In the genomic region with DNA sequence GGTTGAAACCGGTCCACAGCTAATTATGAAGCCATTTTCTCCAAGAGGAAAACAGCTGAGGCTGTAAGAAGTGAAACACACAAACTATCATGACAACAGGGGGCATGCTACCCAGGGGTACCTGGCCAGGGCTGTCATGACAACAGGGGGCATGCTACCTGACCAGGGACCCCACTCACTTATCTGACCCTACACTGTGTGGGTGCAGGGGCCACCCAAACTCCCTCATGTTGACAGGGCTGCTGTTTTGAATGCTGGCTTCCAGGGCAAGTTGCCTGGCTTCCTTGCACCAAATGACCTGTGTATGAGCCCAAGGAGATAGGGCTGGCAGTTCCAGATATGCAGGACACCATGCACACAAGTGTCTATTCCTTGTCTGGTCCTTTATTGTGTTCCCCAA, we compare ENCODE assay signal across 9 mouse cellular contexts. TPM values are rescaled to one million over a fixed set of nuclear protein-coding genes. Genes with fewer than 3 reads are reported as not detected.
DNase-seq lines count a peak whose midpoint lies in the region; ATAC-seq and TF ChIP-seq lines count a peak whose summit lies in the region.
"Had no signal": no experiment of that assay in that cellular context is flagged by ENCODE, and none has a peak within 500 bp of the region (broad histone marks: within the 10 kb centered on the region; RNA-seq: fewer than 3 reads in every experiment).

No protein-coding gene starts in this region.

- TF ChIP-seq POLR2A in limb, embryonic 14.5 days (IDR thresholded peaks at IDR 0.05; ENCODE audit: borderline replicate concordance, extremely low read depth, insufficient read depth, insufficient read length) = no peak

- peak overlapping the region; percentile 75; the same call in 1 of the 2 replicates for H3K4me3 ChIP-seq in lung, postnatal 0 days (ENCODE audit: low read depth, low read length)
- peak overlapping the region; percentile 76 for H3K4me3 ChIP-seq in limb, embryonic 14.5 days (replicated peaks; ENCODE audit: low read length)
- peak overlapping the region; percentile 75 for H3K4me3 ChIP-seq in stomach, embryonic 15.5 days (replicated peaks)

- H3K36me3 ChIP-seq in lung, postnatal 0 days (ENCODE audit: insufficient read depth, low read length) = peaks cover 31% of the 10 kb centered on the region
- peaks cover 48% of the 10 kb centered on the region for H3K36me3 ChIP-seq in limb, embryonic 14.5 days (ENCODE audit: control insufficient read depth, insufficient read depth, low read length)
- H3K36me3 ChIP-seq in stomach, embryonic 15.5 days = peaks cover 41% of the 10 kb centered on the region

- 92% methylated on average over 1 of the region's 1 CpGs for whole genome bisulfite sequencing in lung, postnatal 0 days
- WGBS in limb, embryonic 14.5 days = 83% methylated on average over 1 of the region's 1 CpGs
- WGBS in stomach, embryonic 15.5 days = 85% methylated on average over 1 of the region's 1 CpGs

- H3K27me3 ChIP-seq in lung, postnatal 0 days (replicated peaks; ENCODE audit: insufficient read depth, low read length) = no peaks in the 10 kb centered on the region
- no peaks in the 10 kb centered on the region for H3K27me3 ChIP-seq in limb, embryonic 14.5 days (ENCODE audit: control insufficient read depth, insufficient read depth, low read length)
- H3K27me3 ChIP-seq in stomach, embryonic 15.5 days (replicated peaks) = no peaks in the 10 kb centered on the region

- peaks cover 8% of the 10 kb centered on the region; the same call in 1 of the 2 replicates for H3K4me1 ChIP-seq in lung, postnatal 0 days (ENCODE audit: insufficient read depth, low read depth, low read length)
- peaks cover 5% of the 10 kb centered on the region; the same call in 1 of the 2 replicates for H3K4me1 ChIP-seq in limb, embryonic 14.5 days (ENCODE audit: control insufficient read depth, insufficient read depth, low read length)
- peaks cover 11% of the 10 kb centered on the region for H3K4me1 ChIP-seq in stomach, embryonic 15.5 days

- TF ChIP-seq CTCF in lung, postnatal 0 days (IDR thresholded peaks at IDR 0.05) = no peak

- DNase-seq in cerebellum, adult 11-12 months = peak; percentile 46
- DNase-seq in cerebellum, postnatal 10 days = no peak
- no peak for DNase-seq in lung, postnatal 0 days (ENCODE audit: low spot score)
- no peak for DNase-seq in lung, adult 18-20 months
- DNase-seq in limb, embryonic 14.5 days (ENCODE audit: low spot score) = no peak
- no peak for DNase-seq in gastrocnemius, postnatal 10 days
- no peak for DNase-seq in frontal cortex, postnatal 25 days (ENCODE audit: low spot score in 2 of 2)
- DNase-seq: thymus, postnatal 25 days had no signal

- 0 out of 2 replicates have a peak overlapping the region, but pooled peaks have one; percentile 5 for H3K27ac ChIP-seq in lung, postnatal 0 days (ENCODE audit: low read length)
- no peak overlapping the region for H3K27ac ChIP-seq in limb, embryonic 14.5 days (replicated peaks; ENCODE audit: low read depth, low read length)
- peak overlapping the region; percentile 92; the same call in 1 of the 2 replicates for H3K27ac ChIP-seq in stomach, embryonic 15.5 days

- H3K9me3 ChIP-seq in lung, postnatal 0 days (ENCODE audit: low read length) = no peaks in the 10 kb centered on the region
- no peaks in the 10 kb centered on the region for H3K9me3 ChIP-seq in limb, embryonic 14.5 days (ENCODE audit: control insufficient read depth, low read length)
- no peaks in the 10 kb centered on the region for H3K9me3 ChIP-seq in stomach, embryonic 15.5 days

- ATAC-seq in lung, postnatal 0 days = no peak
- ATAC-seq in limb, embryonic 14.5 days (ENCODE audit: low FRiP score, low read depth) = no peak
- no peak for ATAC-seq in stomach, embryonic 15.5 days (ENCODE audit: insufficient read depth, low FRiP score, low read depth)

- TF ChIP-seq EP300 in lung, postnatal 0 days (IDR thresholded peaks at IDR 0.05) = no peak

- H3K9ac ChIP-seq in lung, postnatal 0 days (replicated peaks; ENCODE audit: low read depth) = peak overlapping the region; percentile 54; the same call in 1 of the 2 replicates
- peak overlapping the region; percentile 86 for H3K9ac ChIP-seq in limb, embryonic 14.5 days (ENCODE audit: low read depth, low read length, severe bottlenecking)
- peak overlapping the region; percentile 62; the same call in 1 of the 2 replicates for H3K9ac ChIP-seq in stomach, embryonic 15.5 days

- peak overlapping the region; percentile 69 for H3K4me2 ChIP-seq in lung, postnatal 0 days (replicated peaks; ENCODE audit: low read depth, low read length)
- peak overlapping the region; percentile 82 for H3K4me2 ChIP-seq in limb, embryonic 14.5 days (replicated peaks; ENCODE audit: low read depth, low read length, severe bottlenecking)
- H3K4me2 ChIP-seq in stomach, embryonic 15.5 days = peak overlapping the region; percentile 71

RNA-seq across cellular contexts. Expression of gene Gm38431, which starts 1.3 kb away (rescaled TPM):
- polyA plus RNA-seq in lung, postnatal 0 days (2015; fragmentation: Nextera tagmentation; extraction: Ambion mirVana) = 0.60 and 0.69 TPM in 2 replicates
- 5.3 and 5.9 TPM in 2 replicates for polyA plus RNA-seq in limb, embryonic 14.5 days (2012; rRNA removed)
- 1.6 and 2.6 TPM in 2 replicates for polyA plus RNA-seq in limb, embryonic 14.5 days (2014; fragmentation: Nextera tagmentation; extraction: Ambion mirVana)
- 1.6 and 1.7 TPM in 2 replicates for polyA plus RNA-seq in stomach, embryonic 15.5 days (2015; fragmentation: Nextera tagmentation; extraction: Ambion mirVana)
- 1 to 10 TPM in 1 of 2 experiments, under 1 TPM in 1; 0.61 to 1.2 TPM for total RNA-seq in gastrocnemius, postnatal 10 days (2021)

RNA-seq across cellular contexts. Expression of gene Raver1, which starts 1.3 kb away (rescaled TPM):
- polyA plus RNA-seq in lung, postnatal 0 days (2015; fragmentation: Nextera tagmentation; extraction: Ambion mirVana) = 15.3 and 16.8 TPM in 2 replicates
- 94.0 and 125 TPM in 2 replicates for polyA plus RNA-seq in limb, embryonic 14.5 days (2012; rRNA removed)
- 74.7 and 76.3 TPM in 2 replicates for polyA plus RNA-seq in limb, embryonic 14.5 days (2014; fragmentation: Nextera tagmentation; extraction: Ambion mirVana)
- 48.3 and 60.9 TPM in 2 replicates for polyA plus RNA-seq in stomach, embryonic 15.5 days (2015; fragmentation: Nextera tagmentation; extraction: Ambion mirVana)
- 10 to 100 TPM; 22.1 to 25.6 TPM for total RNA-seq in gastrocnemius, postnatal 10 days (2021)

RNA-seq across cellular contexts. Expression of gene Fdx1l, which starts 17.1 kb away (rescaled TPM):
- polyA plus RNA-seq in lung, postnatal 0 days (2015; fragmentation: Nextera tagmentation; extraction: Ambion mirVana) = 36.7 and 40.9 TPM in 2 replicates
- 68.9 and 80.0 TPM in 2 replicates for polyA plus RNA-seq in limb, embryonic 14.5 days (2012; rRNA removed)
- polyA plus RNA-seq in limb, embryonic 14.5 days (2014; fragmentation: Nextera tagmentation; extraction: Ambion mirVana) = 65.1 and 67.4 TPM in 2 replicates
- polyA plus RNA-seq in stomach, embryonic 15.5 days (2015; fragmentation: Nextera tagmentation; extraction: Ambion mirVana) = 57.6 and 58.0 TPM in 2 replicates
- total RNA-seq in gastrocnemius, postnatal 10 days (2021) = 10 to 100 TPM; 24.2 to 24.9 TPM

RNA-seq across cellular contexts. Expression of gene Gm49373, which starts 17.6 kb away (rescaled TPM):
- polyA plus RNA-seq in lung, postnatal 0 days (2015; fragmentation: Nextera tagmentation; extraction: Ambion mirVana) = 0.11 TPM in 1 of 2 replicates, not detected in the other
- 1.8 and 1.9 TPM in 2 replicates for polyA plus RNA-seq in limb, embryonic 14.5 days (2012; rRNA removed)
- polyA plus RNA-seq in limb, embryonic 14.5 days (2014; fragmentation: Nextera tagmentation; extraction: Ambion mirVana) = 0.72 and 1.0 TPM in 2 replicates
- 0.58 and 0.82 TPM in 2 replicates for polyA plus RNA-seq in stomach, embryonic 15.5 days (2015; fragmentation: Nextera tagmentation; extraction: Ambion mirVana)
- under 1 TPM; 0.14 to 0.32 TPM for total RNA-seq in gastrocnemius, postnatal 10 days (2021)

RNA-seq across cellular contexts. Expression of gene Zglp1, which starts 23.6 kb away (rescaled TPM):
- 0.51 TPM in 1 of 2 replicates, not detected in the other for polyA plus RNA-seq in lung, postnatal 0 days (2015; fragmentation: Nextera tagmentation; extraction: Ambion mirVana)
- 1.4 TPM in 1 of 2 replicates, not detected in the other for polyA plus RNA-seq in limb, embryonic 14.5 days (2012; rRNA removed)
- polyA plus RNA-seq in limb, embryonic 14.5 days (2014; fragmentation: Nextera tagmentation; extraction: Ambion mirVana) = 0.23 TPM in 1 of 2 replicates, not detected in the other
- 0.73 TPM in 1 of 2 replicates, not detected in the other for polyA plus RNA-seq in stomach, embryonic 15.5 days (2015; fragmentation: Nextera tagmentation; extraction: Ambion mirVana)
- not detected for total RNA-seq in gastrocnemius, postnatal 10 days (2021)
